Mouse (Mus musculus) adrenal gland, postnatal 10 days (tissue): ENCODE results near the gene Dlgap4. TPM values are rescaled to one million over a fixed set of nuclear protein-coding genes. Genes with fewer than 3 reads are reported as not detected.

Experiments used
- DNase-seq: peaks from one replicate; pipeline ENCODE4 v3.0.0; 2021; ENCODE audit warnings: mixed read lengths
- total RNA-seq, 2 experiments: library from RNA; stranded (reverse); gene quantifications; 2 replicates each; pipeline ENCODE4 v1.2.3; 2021

The Dlgap4 gene
- total RNA-seq, 2 experiments from 2014 or later: 36.9 to 40.3 TPM

GRCm38 (mm10) chr2:156658751-156659150 lies 45.2 kb downstream of the Dlgap4 start:
- DNase-seq: no peak

- peak; percentile 40 for DNase-seq
Observed at GRCm38 (mm10) chr2:156659981-156660380, 46.5 kb downstream of the Dlgap4 start.

- DNase-seq: no peak
Observed at GRCm38 (mm10) chr2:156663162-156663561, 49.7 kb downstream of the Dlgap4 start.

GRCm38 (mm10) chr2:156664407-156664806 lies 50.9 kb downstream of the Dlgap4 start:
- DNase-seq: no peak

GRCm38 (mm10) chr2:156664993-156665518 lies 51.6 kb downstream of the Dlgap4 start:
- DNase-seq: no peak

GRCm38 (mm10) chr2:156665620-156666196 lies 52.2 kb downstream of the Dlgap4 start:
- DNase-seq: no peak

GRCm38 (mm10) chr2:156666231-156666630 lies 52.7 kb downstream of the Dlgap4 start:
- DNase-seq: no peak

- DNase-seq: no peak
Observed at GRCm38 (mm10) chr2:156667290-156667689, 53.8 kb downstream of the Dlgap4 start.

- no peak for DNase-seq
Observed at GRCm38 (mm10) chr2:156668625-156669024, 55.1 kb downstream of the Dlgap4 start.

- no peak for DNase-seq
Observed at GRCm38 (mm10) chr2:156673307-156673706, 59.8 kb downstream of the Dlgap4 start.

- peak; percentile 54 for DNase-seq
Observed at GRCm38 (mm10) chr2:156673881-156674669, 60.6 kb downstream of the Dlgap4 start.

- peak; percentile 77 for DNase-seq
Observed at GRCm38 (mm10) chr2:156676885-156677284, 63.4 kb downstream of the Dlgap4 start.

GRCm38 (mm10) chr2:156678112-156678511 lies 64.6 kb downstream of the Dlgap4 start:
- DNase-seq: peak; percentile 50

- DNase-seq: no peak
Observed at GRCm38 (mm10) chr2:156682965-156683364, 69.5 kb downstream of the Dlgap4 start.

- DNase-seq: no peak
Observed at GRCm38 (mm10) chr2:156685999-156686398, 72.5 kb downstream of the Dlgap4 start.

GRCm38 (mm10) chr2:156686754-156687153 lies 73.2 kb downstream of the Dlgap4 start:
- no peak for DNase-seq

- no peak for DNase-seq
Observed at GRCm38 (mm10) chr2:156688604-156689003, 75.1 kb downstream of the Dlgap4 start.

- no peak for DNase-seq
Observed at GRCm38 (mm10) chr2:156690833-156691232, 77.3 kb downstream of the Dlgap4 start.

GRCm38 (mm10) chr2:156691746-156692145 lies 78.2 kb downstream of the Dlgap4 start:
- no peak for DNase-seq

- no peak for DNase-seq
Observed at GRCm38 (mm10) chr2:156693241-156693807, 79.8 kb downstream of the Dlgap4 start.

- no peak for DNase-seq
Observed at GRCm38 (mm10) chr2:156697261-156697660, 83.8 kb downstream of the Dlgap4 start.

GRCm38 (mm10) chr2:156698168-156698567 lies 84.7 kb downstream of the Dlgap4 start:
- DNase-seq: no peak

GRCm38 (mm10) chr2:156705473-156705872 lies 92.0 kb downstream of the Dlgap4 start:
- DNase-seq: peak; percentile 90
